Mouse (Mus musculus) limb, embryonic 11.5 days (tissue): Measurements from ENCODE around the gene Ebf4. TPM values are rescaled to one million over a fixed set of nuclear protein-coding genes. Genes with fewer than 3 reads are reported as not detected.

Experiments
- ATAC-seq: fragments of 200-750 bp; cut with Nextera tagmentation; 2 replicates; pipeline ENCODE4 v1.8.0; 2017; ENCODE audit warnings: low read depth; ENCODE audit not compliant: insufficient number of reproducible peaks, low FRiP score, low TSS enrichment
- DNase-seq: peaks from one replicate; pipeline ENCODE4 v3.0.0-alpha.2; 2015; ENCODE audit warnings: low spot score
- H3K27ac ChIP-seq: fragments of 300-500 bp; sonication (generic); replicated peaks from 2 replicates; pipeline ENCODE4 v1.5.1; 2014; ENCODE audit warnings: low read depth, mild to moderate bottlenecking, low read length
- H3K27me3 ChIP-seq: fragments of 300-500 bp; sonication (generic); 2 replicates; pipeline ENCODE4 v1.6.1; 2014; ENCODE audit warnings: mild to moderate bottlenecking, low read length, mixed read lengths; ENCODE audit not compliant: control insufficient read depth, insufficient read depth
- H3K36me3 ChIP-seq: fragments of 300-500 bp; sonication (generic); 2 replicates; pipeline ENCODE4 v1.6.1; 2014; ENCODE audit warnings: mild to moderate bottlenecking, low read length, moderate library complexity, mixed read lengths; ENCODE audit not compliant: control insufficient read depth, insufficient read depth
- H3K4me1 ChIP-seq: fragments of 300-500 bp; sonication (generic); 2 replicates; pipeline ENCODE4 v1.6.1; 2014; ENCODE audit warnings: low read length, mixed read lengths; ENCODE audit not compliant: control insufficient read depth, insufficient read depth
- H3K4me2 ChIP-seq: fragments of 300-500 bp; sonication (generic); 2 replicates; pipeline ENCODE4 v1.6.1; 2014; ENCODE audit warnings: low read depth, mild to moderate bottlenecking, moderate library complexity; ENCODE audit not compliant: severe bottlenecking
- H3K4me3 ChIP-seq: fragments of 300-500 bp; sonication (generic); 2 replicates; pipeline ENCODE4 v1.5.1; 2014; ENCODE audit warnings: low read depth, low read length
- H3K9ac ChIP-seq: fragments of 300-500 bp; sonication (generic); 2 replicates; pipeline ENCODE4 v1.6.1; 2014; ENCODE audit warnings: mild to moderate bottlenecking, low read length
- H3K9me3 ChIP-seq: fragments of 300-500 bp; sonication (generic); 2 replicates; pipeline ENCODE4 v1.6.1; 2016; ENCODE audit warnings: low read length; ENCODE audit not compliant: control insufficient read depth
- WGBS: fragments of 180-500 bp; shearing (Covaris S2); extraction: QIAGEN DNeasy Blood & Tissue Kit; methylation state at CpG from one replicate; pipeline ENCODE4 v1.1.7; 2014; 5-methylcytosine and 5-hydroxymethylcytosine counted together
- polyA plus RNA-seq: library from polyadenylated mRNA; unstranded; fragments of >200 nt; fragmentation: Nextera tagmentation; extraction: Ambion mirVana; gene quantifications from 2 replicates; pipeline ENCODE4 v1.2.1, GENCODE M21; 2014

Gene Ebf4
- polyA plus RNA-seq, 1 experiment from 2014 or later = 1.8 TPM

DNA sequence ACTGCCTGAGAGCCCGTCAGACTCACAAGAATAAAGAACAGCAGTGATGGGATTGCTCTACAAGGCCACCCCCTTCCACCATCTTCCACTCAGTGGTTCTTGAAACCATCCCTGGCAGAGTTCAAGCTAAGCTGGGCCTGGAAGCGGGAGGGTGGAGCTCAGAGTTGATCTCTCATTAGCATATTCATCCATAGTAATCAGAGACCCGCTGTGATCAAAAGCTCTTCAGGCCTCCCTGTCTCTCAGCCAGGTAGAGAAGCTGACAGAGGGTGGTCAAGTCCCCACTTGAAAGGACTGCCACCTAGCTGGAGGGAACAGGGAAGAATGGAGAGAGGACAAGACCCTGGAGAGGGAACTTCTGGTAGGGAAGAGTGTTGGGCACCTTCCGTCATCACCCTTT, 8.0 kb downstream of the Ebf4 start:
- Histone ChIP-seq H3K27ac (no peak overlapping the region), H3K9me3 (no peaks in the 10 kb centered on the region), H3K4me2 (no peak overlapping the region), H3K27me3 (no peaks in the 10 kb centered on the region), H3K4me3 (no peak overlapping the region), H3K9ac (no peak overlapping the region), H3K36me3 (no peaks in the 10 kb centered on the region), H3K4me1 (no peaks in the 10 kb centered on the region)
- no peak for DNase-seq
- 50% methylated on average over 4 of the region's 4 CpGs for WGBS
- no peak for ATAC-seq

- H3K4me2 ChIP-seq = no peak overlapping the region
- ATAC-seq = no peak
- no peaks in the 10 kb centered on the region for H3K36me3 ChIP-seq
- H3K4me3 ChIP-seq = no peak overlapping the region
- no peaks in the 10 kb centered on the region for H3K9me3 ChIP-seq
- 73% methylated on average over 1 of the region's 1 CpGs for WGBS
- no peak overlapping the region for H3K9ac ChIP-seq
- no peak overlapping the region for H3K27ac ChIP-seq
- no peaks in the 10 kb centered on the region for H3K4me1 ChIP-seq
- no peaks in the 10 kb centered on the region for H3K27me3 ChIP-seq
- DNase-seq = no peak
Measured at GRCm38 (mm10) chr2:130327057-130327456, 32.1 kb downstream of the Ebf4 start.

DNA sequence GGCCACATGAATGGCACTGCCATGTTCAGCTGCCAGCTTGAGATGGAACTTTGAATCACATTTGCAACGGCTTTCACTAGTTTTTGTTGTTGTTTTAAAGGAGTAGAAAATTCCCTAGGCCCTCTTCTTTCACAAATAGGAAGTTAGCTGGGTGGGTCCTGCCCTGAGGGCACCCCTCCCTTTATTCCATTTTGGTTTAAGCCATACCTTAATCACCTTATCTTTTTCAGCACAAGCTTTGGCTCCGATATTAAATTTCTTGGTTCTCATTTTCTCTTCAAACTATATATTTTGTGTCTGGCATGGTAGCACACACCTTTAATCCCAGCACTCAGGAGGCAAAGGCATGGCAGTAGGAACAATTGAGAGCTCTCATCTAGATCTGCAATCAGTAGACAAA, 34.5 kb downstream of the Ebf4 start:
- 90% methylated on average over 2 of the region's 2 CpGs for WGBS
- Histone ChIP-seq H3K36me3 (no peaks in the 10 kb centered on the region), H3K27ac (no peak overlapping the region), H3K4me2 (no peak overlapping the region), H3K9ac (no peak overlapping the region), H3K27me3 (no peaks in the 10 kb centered on the region), H3K9me3 (no peaks in the 10 kb centered on the region), H3K4me3 (no peak overlapping the region), H3K4me1 (no peaks in the 10 kb centered on the region)
- no peak for ATAC-seq
- DNase-seq = no peak

DNA sequence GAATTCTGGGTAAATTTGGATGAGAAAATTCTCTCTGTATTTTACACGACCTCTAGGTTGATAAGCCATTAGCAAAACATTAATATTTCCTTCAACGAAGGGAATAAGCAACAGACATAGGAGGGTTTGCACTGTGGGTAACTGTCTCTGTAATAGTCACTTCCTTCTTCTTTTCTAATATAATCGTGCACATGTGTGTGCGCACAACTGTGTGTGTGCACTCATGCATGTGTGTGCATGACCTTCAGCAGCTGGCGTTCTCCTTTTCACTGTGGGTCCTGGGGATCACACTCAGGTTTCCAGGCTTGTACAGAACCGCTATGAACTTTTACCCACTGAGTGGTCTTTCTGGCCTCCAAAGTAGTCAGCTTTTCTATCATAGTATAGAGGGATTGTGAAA, 40.1 kb downstream of the Ebf4 start:
- WGBS = 86% methylated on average over 6 of the region's 6 CpGs

GRCm38 (mm10) chr2:130340464-130341219, 45.7 kb downstream of the Ebf4 start:
- Histone ChIP-seq H3K4me2 (no peak overlapping the region), H3K4me1 (no peaks in the 10 kb centered on the region), H3K27me3 (no peaks in the 10 kb centered on the region), H3K27ac (no peak overlapping the region), H3K9me3 (no peaks in the 10 kb centered on the region), H3K36me3 (no peaks in the 10 kb centered on the region), H3K9ac (no peak overlapping the region), H3K4me3 (no peak overlapping the region)
- no peak for DNase-seq
- ATAC-seq = no peak
- 84% methylated on average over 8 of the region's 8 CpGs for WGBS

More for the DNA sequence above, 40.1 kb downstream of the Ebf4 start:
- Histone ChIP-seq H3K27me3 (no peaks in the 10 kb centered on the region), H3K27ac (no peak overlapping the region), H3K4me1 (no peaks in the 10 kb centered on the region), H3K9me3 (no peaks in the 10 kb centered on the region), H3K4me2 (no peak overlapping the region), H3K9ac (no peak overlapping the region), H3K4me3 (no peak overlapping the region), H3K36me3 (no peaks in the 10 kb centered on the region)
- DNase-seq = no peak
- ATAC-seq = no peak

DNA sequence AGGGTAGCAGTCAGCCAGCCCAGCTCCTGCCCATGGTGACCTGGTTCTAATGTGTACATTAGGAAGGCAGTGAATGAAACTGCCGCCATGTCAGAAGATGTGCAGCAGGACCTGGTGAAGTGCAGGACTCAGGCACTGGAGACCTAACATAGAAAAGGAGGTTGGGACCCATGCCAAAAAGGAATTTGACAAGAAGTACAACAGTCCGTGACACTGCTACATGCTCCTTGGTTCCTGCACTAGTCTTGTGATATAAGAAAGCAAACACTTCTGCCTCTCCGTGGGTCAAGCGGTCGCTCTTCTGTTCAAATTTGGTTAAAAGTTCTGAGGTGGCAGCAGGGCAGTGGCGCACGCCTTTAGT, 46.2 kb downstream of the Ebf4 start:
- WGBS = 92% methylated on average over 7 of the region's 7 CpGs
- Histone ChIP-seq H3K27me3 (no peaks in the 10 kb centered on the region), H3K4me3 (no peak overlapping the region), H3K4me1 (no peaks in the 10 kb centered on the region), H3K4me2 (no peak overlapping the region), H3K36me3 (no peaks in the 10 kb centered on the region), H3K9ac (no peak overlapping the region), H3K9me3 (no peaks in the 10 kb centered on the region), H3K27ac (no peak overlapping the region)
- DNase-seq (no peak), ATAC-seq (no peak)

DNA sequence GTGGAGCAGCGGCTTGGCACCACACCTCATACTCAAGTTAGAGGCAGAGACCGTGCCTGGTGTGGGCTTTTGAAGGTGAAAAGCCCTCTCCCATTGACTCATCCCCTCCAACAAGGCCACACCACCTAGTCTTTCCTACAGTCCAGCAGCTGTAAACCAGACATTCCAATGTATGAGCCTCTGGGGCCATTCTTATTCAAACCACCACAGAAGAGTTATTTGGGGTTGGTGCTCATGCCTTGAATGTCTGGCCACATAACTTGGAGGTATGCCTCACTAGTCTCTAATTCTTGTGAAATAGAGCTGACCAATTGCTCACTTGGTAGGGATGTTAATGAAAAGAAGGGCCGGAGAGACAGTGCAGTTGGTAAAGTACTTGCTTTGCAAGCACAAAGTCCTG, 55.4 kb downstream of the Ebf4 start:
- ATAC-seq = no peak
- Histone ChIP-seq H3K4me2 (no peak overlapping the region), H3K9me3 (no peaks in the 10 kb centered on the region), H3K4me1 (no peaks in the 10 kb centered on the region), H3K9ac (no peak overlapping the region), H3K4me3 (no peak overlapping the region), H3K27me3 (no peaks in the 10 kb centered on the region), H3K27ac (no peak overlapping the region), H3K36me3 (no peaks in the 10 kb centered on the region)
- 87% methylated on average over 3 of the region's 3 CpGs for WGBS
- no peak for DNase-seq

GRCm38 (mm10) chr2:130351758-130352339, 56.9 kb downstream of the Ebf4 start:
- ATAC-seq = no peak
- H3K4me1 ChIP-seq = no peaks in the 10 kb centered on the region
- H3K27me3 ChIP-seq = no peaks in the 10 kb centered on the region
- no peak overlapping the region for H3K9ac ChIP-seq
- H3K36me3 ChIP-seq = no peaks in the 10 kb centered on the region
- H3K9me3 ChIP-seq = no peaks in the 10 kb centered on the region
- no peak overlapping the region for H3K4me3 ChIP-seq
- H3K4me2 ChIP-seq = no peak overlapping the region
- no peak for DNase-seq
- H3K27ac ChIP-seq = no peak overlapping the region
- WGBS = 36% methylated on average over 5 of the region's 5 CpGs

DNA sequence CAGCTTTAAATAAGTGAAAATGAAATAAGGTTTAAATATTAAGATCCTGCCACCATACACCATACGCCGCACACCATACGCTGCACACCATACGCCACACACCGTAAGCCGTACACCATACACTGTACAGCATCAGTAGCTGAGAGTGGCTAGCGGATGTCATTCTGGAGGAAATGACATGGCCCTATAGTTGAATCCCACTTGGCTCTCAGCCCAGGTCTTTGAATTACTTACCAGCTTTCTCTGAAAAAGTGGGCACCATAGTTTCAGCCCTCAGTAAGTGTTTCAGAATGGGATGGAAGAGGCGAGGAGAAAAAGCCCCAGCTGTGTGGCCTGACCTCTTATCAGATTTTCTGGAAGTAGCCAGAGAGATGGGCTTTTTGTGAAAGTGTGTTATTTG, 58.4 kb downstream of the Ebf4 start:
- peaks cover under 1% of the 10 kb centered on the region; the same call in 1 of the 2 replicates for H3K27me3 ChIP-seq
- ATAC-seq (no peak), DNase-seq (no peak)
- H3K27ac ChIP-seq = no peak overlapping the region
- H3K4me1 ChIP-seq = no peaks in the 10 kb centered on the region
- no peak overlapping the region for H3K9ac ChIP-seq
- no peak overlapping the region for H3K4me3 ChIP-seq
- WGBS = 95% methylated on average over 8 of the region's 8 CpGs
- H3K4me2 ChIP-seq = no peak overlapping the region
- no peaks in the 10 kb centered on the region for H3K9me3 ChIP-seq
- H3K36me3 ChIP-seq = no peaks in the 10 kb centered on the region
